Mouse (Mus musculus) lung, adult 2 months (tissue): Measurements from ENCODE around the gene Trip12.

Experiments used
- CTCF ChIP-seq: fragments of 200-500 bp; IDR thresholded peaks from 2 replicates; pipeline ENCODE4 v1.5.1; 2011; ENCODE audit warnings: mild to moderate bottlenecking, low read length, control low read depth; ENCODE audit not compliant: insufficient read depth
- POLR2A ChIP-seq: fragments of 200-500 bp; IDR thresholded peaks from 2 replicates; pipeline ENCODE4 v1.6.1; 2011; ENCODE audit warnings: low read depth, mild to moderate bottlenecking, control low read depth, low read length, borderline replicate concordance; ENCODE audit errors: extremely low read depth

DNA sequence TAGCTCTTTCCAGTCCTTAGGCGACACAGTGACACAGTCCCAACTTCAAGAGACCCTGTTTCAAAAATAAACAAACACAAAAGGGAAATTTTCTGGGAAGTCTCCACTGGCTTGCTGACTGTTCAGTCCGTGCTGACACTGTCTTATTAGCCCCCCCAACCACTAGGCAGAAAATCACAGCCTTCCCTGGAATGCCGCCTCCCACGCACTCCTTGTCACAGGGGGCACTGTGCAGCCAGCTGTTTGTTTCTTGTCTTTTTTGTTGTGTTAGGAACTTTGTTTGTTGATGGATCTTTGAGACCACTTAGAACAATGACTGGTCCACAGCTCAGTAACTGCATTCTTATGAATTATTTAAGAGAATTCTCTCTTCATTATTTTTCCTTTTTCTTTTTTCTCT, 43.6 kb upstream of the Trip12 start:
- TF ChIP-seq CTCF (no peak), POLR2A (no peak)
